Mouse (Mus musculus) MEL-GATA-1-ER (cell line): ENCODE measurements around the gene M1ap.

ENCODE experiments used
- DNase-seq: peaks from one replicate; pipeline ENCODE4 v3.0.0-alpha.2; 2012; ENCODE audit warnings: low read depth; ENCODE audit errors: extremely low read depth

M1ap gene

DNA sequence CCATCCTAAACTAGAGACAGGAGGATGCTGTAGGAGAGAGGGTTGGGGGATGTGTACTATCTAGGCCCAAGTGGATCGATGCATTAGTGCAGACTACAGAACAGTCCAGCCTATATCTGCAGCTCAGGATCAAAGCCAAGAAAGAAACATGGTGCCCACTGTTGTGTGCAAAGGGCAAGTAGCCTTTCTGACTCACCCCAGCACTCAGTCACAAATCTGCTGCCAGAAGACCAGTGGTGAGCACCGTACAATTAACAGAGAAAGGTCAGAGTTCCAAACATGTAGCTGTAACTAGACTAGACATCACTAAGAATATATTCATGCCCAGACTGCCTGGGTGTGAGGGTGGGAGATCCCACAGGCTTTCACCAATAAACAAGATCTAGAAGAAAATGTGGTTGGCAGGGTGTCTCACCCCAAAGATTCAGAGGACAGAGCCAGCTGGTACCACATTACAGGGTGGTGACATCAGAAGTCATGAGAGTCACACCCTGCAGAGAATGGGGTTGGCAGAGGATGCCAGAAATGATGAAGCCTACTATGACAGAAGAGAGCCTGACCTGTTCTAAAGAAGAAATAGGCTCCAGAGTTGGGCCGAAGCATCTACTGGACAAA lies 12.0 kb upstream of the M1ap start:
- no peak for DNase-seq

DNA sequence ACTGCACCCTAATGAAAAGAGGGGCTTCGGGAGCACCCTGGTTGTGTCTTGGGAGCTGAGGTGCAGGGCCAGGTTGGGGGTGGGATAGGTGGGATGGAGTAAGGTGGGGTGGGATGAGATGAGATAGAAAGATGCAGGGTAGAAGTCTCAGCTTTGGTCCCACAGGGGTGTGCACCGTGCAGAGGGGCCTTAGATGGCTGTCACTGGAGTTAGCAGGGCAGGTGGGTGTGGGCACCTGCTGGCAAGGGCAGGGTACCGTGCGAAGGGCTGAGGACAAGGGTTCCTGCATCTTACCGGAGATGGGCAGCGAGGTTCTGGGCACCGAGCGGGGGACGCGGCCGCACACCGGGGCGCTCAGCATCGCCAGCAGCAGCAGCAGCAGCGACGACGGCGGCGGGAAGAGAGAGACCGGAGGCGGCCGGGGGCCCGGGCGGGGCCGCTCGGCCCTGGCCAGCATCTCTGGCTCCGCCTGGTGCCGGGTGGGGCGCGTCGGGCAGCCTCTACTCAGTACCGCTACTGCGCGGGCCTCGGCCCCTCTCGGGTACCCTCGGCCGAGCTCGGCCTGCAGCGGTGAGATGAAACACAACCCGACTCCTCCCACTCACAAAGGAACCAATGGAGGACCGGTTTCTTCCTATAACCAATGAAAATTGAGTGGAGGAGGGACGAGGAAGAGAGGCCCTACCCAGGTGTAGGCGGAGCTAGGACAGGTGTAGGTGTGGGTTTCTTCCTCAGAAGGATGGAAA lies 7.4 kb upstream of the M1ap start, which contains the start of gene Sema4f:
Gene Sema4f, minus strand, starts transcription at position 603 of the 746 bp plus-strand sequence.
- no peak for DNase-seq

DNA sequence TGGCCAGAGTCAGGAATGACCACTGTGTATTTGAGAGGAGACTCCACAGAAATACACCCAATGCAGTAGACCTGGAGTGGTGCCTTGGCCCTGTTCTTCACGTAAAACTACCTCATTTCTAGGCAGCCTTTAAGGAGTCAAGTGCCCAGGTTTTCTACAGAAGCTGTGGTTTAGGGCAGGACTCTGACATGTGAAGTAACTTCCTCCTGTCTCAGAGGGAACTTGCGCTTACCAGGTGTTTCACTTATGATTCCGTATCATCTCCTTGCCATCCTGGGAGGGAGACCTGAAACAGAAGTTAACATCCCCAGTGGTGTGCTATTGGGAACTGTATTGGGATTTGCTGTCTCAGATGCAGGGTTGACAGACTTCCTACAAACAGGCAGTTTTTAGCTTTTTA lies 5.9 kb upstream of the M1ap start:
- DNase-seq, result peak; percentile 26

DNA sequence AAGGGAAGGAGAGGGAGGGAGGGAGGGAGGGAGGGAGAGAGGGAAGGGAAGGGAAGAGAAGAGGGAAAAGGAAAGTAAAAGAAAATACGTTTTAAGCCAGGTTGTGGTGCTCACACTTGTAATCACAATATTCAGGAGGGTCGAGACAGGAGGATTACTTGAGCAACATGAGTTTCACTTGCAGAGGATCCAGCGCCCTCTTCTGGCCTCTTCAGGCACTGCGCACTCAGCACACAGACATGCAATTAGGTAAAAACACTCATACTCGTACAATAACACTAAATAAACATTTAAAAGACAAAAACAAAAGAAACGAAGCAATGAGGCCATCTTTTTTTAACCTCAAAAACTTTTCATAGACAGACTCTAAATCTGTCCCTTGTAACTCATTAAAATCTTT lies 952 bp upstream of the M1ap start:
- DNase-seq, result peak; percentile 63

DNA sequence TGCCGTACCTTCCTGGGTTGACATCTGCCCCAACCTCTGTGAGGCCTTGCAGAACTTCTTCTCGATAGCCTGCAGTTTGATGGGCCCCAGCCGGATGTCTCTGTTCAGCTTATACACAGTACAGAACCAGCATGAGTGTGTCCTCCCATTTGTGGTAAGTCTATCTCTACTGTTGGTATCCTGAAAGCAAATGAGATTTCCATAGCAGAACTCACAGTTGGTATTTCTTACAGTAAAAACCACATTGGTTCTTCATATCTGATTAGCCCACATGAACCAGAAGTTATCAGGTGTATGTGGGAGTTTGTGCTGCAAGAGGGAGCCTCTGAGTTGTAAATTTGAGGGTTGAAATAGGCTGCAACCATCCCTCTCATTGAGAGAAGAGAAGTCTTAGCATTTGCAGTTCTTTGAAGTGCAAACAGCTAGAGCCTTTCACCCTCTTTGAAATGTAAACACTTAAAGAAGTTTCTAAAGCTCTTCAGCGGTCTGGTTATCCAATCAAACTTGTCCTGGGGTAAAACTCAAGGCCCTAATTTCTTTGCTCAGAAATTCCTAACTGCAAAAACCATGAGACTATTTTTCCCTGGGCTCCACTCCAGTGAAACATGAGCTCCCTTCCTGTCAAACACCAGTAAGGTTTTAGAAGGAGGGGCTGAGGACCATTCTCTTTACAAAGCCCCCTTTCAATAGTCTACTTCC lies 10.0 kb downstream of the M1ap start:
- DNase-seq, result no peak

DNA sequence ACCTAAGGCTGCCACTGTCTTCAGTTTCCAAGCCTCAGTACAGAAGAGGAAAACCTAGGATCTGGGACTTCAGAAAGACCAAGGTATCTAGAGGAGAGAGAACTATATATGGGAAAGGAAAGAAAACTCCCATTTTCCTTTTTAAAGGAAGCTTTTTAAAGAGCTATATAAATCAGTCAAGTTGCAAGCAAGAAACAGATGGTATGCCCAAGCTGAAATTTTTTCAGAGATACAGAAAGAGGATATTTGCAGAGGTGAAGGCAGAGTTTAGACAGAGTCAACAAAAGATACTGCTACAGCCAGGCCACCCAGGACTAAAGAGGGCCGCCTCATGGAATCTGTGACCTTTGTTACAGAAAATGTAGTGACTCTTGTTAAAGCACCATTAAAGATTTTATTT lies 15.0 kb downstream of the M1ap start:
- DNase-seq, result no peak

DNA sequence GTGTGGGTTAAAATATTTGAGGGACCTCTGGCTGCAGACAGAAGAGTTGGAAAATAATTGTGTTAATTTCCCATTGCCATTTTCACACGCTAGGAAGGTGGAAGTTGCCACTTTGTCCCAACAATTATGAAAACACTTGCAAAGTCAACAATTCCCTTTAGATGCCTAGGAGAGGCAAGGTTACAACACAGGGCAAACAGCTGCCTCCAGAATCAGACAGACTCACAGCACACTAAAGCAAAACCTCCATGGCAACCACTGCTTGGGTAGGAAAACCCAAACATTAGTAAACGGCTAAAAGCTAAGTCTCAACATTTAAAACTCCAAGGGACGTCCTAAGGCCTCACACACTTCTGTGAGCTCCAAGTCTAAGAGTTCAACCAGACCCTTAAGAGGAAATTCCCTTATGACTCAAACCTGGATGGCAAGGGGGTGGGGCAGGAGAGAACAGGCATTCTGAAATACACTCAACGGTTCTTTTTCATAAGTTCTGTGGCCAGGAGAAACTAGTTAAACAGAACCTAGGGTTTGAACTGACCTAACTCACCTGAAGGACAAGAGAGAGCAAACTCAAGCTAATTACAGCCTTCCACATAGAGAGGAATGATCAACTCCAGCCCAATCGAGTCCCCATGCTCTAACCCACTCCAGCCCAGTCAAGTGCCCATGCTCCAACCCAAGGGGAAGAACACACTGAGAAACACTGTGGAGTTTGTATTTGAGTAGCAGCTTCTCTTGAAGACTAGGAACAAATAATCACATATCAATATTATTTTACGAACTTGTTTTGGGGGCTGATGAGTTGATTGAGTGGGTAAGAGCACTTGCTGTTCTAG lies 22.8 kb downstream of the M1ap start:
- DNase-seq, result no peak

DNA sequence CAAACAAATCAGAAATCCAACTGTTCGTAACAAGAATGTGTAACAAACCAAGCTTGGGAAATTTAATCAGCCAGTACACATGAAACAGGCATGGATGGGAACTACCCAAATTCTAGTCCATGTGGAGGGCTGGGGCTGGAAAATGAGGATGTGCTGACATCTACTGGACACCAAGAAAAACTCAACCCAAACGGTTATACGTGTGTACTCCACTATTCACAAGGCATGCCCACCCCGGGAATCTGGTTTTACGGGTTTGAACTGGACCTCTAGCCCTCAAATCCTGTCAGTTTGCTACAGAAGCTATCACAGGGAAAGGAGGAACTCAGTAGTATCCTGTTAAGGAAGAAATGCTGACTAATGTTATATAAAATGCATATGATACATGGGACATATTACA lies 24.3 kb downstream of the M1ap start:
- peak; percentile 46 for DNase-seq

DNA sequence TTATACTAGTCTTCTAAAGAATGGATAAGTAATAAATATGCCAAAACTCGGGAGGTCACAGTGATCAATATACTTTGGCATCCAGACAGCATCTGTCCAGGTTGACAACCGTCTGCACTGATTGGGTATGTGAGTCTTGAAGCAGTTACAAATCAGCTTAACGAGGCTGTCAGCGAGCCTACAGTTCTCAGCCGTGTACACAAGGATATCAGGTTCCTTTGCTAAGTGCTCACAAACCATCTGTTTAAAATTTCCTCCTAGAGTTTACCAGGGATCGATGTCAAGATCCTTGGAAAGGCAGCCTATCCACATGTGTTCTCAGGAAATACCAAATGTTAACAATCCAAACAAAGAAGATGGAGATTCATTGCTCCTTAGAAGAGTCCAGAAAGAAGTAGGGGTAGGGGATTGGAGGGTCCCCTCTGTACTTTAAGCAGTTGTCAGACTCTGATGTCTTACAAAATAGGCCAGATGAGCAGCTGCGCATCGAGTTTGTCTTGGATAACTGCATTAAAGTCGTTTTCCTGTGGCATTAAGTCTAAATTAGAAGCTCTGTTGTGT lies 40.8 kb downstream of the M1ap start:
- DNase-seq, result no peak

DNA sequence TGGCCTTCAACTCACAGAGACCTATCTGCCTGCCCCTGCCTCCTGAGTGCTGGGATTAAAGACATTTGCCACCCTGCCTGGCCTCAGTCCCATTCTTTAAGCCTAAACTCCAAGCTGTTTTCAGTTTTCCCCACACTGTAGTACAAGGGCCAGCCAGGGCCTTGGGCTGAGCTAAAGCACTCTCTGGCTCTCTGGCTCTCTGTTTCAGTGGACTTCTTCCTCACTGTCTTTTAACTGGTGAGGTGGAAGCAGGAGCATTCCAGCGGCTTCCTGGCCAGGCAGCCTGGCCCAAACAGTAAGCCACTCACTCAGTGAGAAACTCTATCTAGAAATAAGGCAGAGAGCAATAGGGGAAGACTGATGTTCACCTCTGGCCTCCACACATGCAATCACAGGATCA lies 47.0 kb downstream of the M1ap start:
- no peak for DNase-seq

DNA sequence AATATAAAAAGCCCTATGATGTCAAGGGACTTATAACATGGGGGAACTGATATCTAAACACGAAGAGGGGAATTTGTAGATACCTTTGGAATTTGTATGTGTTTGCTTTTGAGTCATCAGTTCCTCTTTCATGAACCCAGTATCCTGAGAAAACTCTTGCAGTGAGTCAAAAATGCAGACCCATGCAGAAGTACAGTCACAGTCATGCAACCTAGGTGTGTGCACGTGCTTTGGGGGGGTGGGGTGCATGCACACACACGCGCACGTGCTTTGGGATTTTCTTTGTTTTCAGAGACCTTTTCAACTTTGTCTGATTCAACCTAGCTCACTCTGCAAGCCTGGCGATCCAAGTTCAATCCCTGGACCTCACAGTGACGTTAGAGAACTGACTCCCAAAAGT lies 47.7 kb downstream of the M1ap start:
- DNase-seq, result no peak

DNA sequence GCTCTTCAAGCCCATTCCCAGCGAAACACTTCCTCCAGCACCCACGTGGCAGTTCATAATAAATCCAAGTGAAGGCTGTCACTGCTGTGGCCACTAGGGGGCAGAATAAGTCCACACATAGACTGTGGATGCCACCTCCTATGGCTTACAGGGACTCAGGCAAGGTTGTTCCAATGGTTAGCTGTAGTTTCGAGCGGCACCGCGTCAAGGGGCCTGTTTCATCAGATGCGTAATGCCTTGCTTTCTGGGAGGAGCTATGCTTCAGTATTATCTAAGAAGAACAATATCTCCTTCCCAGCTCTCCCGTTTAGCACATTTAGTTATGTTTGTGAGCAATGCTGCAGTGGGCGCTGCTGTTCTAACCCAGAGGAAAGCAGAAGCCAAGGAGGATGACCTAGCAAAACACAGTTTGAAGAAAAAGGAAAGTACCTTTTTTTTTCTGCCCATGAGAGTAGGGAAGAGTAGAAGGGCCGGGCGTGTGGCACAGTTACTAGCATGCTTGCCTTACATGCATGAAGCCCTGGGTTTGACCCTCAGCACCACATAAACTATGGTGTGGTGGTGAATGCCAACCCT lies 50.1 kb downstream of the M1ap start:
- peak; percentile 98 for DNase-seq

DNA sequence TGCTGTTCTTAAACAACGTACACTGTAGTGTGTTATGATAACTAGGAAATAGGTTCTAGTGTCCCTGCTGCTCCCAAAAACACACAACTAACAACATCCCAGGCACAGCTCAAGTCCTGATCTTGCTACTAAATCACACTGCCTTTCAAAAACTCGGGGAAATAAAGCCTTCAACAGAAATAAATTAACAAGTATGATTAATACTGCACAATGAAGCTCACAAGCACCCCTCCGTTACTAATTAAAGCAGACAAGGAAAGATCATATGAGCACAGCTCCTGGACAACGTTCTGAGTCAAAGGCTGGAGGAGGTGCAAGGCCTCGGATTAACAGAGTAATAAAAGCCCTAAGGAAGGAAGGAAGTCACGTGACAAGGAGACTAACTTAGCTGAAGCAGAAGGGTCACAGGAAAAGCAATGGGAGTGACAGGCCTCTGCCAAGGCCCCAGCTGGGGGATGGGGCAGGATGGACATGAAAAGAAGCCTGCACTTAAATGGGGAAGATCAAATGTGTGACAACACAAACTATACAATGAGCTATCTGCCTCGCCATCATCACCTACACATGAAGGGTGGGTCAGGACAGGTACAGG lies 50.9 kb downstream of the M1ap start:
- DNase-seq, result no peak

DNA sequence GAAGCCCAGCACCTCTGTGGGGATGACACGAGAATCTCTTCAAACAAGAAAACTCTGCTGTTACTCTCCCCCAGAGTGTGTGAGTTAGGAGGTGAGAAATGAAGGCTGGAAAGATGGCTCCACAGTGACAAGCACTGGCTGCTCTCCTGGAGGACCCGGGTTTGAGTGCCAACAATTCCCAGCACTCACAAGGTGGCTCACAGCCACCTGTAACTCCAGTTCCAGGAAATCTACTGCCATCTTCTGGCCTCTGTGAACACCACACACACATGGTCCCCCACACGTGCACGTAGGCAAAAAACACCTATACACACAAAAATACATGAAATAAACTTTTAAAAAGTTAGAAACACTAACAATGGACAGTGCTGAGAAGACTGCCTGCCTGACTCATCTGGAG lies 51.6 kb downstream of the M1ap start:
- DNase-seq, result no peak

DNA sequence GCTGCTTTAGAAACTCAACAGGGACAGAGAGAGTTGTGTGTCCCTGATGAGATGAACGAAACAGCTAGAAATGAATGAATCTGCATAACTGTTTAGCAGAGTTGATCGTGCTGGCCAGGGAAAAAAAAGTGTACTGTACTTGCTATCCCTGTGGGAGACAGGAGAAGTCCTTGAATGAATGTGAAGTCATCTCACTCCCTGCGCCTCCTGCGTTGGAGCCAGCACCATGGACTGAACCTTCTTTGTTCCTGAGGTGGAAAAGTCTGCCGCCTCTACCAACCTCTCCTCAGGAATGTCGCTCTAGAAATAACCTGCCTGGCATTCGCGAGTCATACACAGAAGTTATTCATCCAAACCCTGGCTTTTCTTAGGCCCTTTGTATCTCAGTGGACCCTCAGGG lies 53.3 kb downstream of the M1ap start:
- no peak for DNase-seq

DNA sequence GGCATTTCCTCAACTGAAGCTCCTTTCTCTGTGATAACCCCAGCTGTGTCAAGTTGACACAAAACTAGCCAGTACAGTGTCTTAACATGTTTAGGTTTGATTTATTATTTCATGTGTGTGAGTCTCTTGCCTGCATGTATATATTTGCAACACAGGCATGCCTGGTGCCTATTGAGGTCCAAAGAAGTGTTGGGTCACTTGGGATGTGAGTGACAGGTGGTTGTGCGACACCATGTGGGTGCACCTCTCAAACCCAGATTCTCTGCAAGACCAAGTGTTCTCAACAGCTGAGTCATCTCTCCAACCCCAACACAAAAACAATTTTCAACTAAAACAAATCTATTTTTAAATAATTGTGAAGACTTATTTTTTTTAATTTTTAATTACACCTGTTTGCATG lies 56.4 kb downstream of the M1ap start:
- DNase-seq, result no peak

DNA sequence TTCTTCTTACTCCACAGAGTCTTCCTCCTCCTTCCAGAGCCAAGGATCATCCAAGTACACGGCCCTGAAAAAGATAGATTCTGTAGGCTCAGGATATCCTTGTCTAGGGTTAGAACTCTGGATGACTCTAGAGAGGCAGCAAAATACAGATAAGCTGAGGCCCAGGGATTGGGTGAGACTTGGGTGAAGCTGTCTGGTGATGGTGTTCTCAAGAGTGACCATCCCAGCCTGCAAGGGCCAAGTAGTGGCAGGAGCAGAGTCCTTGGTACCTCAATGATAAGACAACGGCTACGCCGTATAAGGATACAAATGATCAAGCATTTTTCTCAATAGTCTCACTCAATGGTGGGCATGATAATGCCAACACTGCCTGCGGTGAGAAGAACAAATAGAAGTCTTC lies 57.1 kb downstream of the M1ap start:
- no peak for DNase-seq

DNA sequence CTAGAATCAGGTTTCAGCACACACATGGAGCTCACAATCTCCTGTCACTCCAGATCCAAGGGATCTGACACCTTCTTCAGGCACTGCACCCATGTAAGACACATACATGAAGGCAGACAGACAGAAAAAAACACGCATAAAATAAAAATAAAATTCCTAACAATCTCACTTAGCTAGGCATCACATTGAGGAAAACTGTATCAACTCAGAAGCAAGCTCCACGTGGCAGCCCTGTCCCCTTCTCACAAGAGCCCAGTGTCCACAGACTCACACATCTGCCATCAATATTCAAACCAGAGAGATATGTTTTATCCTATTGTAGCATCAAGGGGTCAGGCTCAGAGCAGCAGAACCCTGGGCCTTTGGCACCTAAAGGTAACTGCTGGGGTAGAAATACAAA lies 57.6 kb downstream of the M1ap start:
- DNase-seq, result no peak

DNA sequence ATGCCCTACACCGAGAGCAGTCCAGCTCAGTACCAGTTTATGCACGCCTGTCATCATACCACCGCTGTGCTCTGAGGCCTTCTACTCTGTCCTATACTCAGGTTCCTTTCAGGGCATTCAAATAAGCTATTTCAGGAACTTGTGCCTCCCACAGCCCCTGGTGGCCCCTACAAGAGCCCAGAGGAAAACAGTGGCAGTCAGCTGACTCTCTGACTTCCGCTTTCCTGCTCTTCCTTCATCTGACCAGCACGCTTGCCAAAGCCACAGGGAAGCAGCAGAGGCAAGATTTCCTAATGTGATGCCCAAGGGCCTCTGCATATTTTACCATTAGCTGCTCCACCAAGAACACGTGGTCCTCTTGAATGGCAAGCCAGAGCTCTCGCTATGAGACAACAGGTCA lies 58.2 kb downstream of the M1ap start:
- DNase-seq, result peak; percentile 77

DNA sequence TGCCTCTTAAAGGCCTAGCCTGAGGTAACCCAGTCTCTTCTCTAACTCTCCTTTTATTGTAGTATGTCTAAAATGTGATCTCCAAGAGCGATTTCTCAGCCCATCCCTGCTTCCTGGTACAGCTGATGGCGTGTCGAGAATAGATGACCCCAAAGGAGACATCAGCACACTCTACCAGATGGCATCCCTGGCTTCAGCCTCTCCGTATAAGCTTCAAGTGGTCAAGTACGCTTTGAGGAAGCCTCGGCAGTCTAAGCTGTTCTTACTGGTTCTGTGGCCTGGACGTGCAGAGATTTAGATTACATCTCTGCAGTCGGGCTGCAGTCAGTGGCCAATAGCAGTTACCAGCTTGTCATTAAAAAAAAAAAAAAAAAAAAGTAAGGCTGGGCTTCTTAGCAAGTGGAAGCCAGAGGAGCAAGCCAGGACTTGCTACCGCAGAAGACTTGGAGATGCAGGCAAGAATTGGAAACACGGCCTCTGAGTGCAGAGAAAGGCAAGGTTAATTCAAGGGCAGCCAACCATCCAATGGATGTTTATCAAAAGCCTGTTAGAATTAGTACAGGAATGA lies 58.8 kb downstream of the M1ap start:
- DNase-seq, result no peak
